Mouse (Mus musculus) lung, adult 2 months (tissue): ENCODE data around the gene Npr3.

Source experiments
- CTCF ChIP-seq: fragments of 200-500 bp; IDR thresholded peaks from 2 replicates; pipeline ENCODE4 v1.5.1; 2011; ENCODE audit warnings: mild to moderate bottlenecking, low read length, control low read depth; ENCODE audit not compliant: insufficient read depth
- POLR2A ChIP-seq: fragments of 200-500 bp; IDR thresholded peaks from 2 replicates; pipeline ENCODE4 v1.6.1; 2011; ENCODE audit warnings: low read depth, mild to moderate bottlenecking, control low read depth, low read length, borderline replicate concordance; ENCODE audit errors: extremely low read depth

DNA sequence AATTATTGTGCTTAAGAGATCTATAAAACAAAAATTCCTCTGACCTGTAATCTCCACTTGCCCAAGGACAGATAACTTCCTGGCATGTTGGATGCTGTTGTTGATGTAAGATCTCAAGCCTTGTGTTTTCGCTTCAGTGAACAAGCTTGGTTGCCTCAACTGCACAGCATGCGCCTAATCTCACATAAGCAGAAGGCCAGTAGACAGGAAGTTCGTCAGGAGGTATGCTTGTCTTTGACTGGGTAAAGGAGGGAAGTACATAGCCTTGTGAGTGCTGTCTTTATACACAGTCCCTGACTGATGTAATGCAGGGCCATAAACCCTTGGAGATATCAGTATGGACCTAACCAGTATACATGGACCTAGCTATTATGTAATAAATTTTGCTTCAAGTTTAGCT, 20.7 kb upstream of the Npr3 start:
- no peak for TF ChIP-seq POLR2A
- TF ChIP-seq CTCF = no peak
